Mouse (Mus musculus) cerebellum, adult (tissue): ENCODE measurements at regions not wholly inside any gene's neighbourhood (a gene's known extent, or its start where the extent isn't known, plus 50 kb on each side); places are given as distances from the start of the nearest gene placed in this dataset.

Source experiments
- ATAC-seq: cut with Nextera tagmentation; 2 replicates; pipeline ENCODE4 v1.9.2; 2017; ENCODE audit warnings: mild to moderate bottlenecking, moderate library complexity, mixed read lengths; ENCODE audit not compliant: insufficient number of reproducible peaks, low FRiP score, low TSS enrichment

GRCm38 (mm10) chr15:57547154-57547553 lies 69.7 kb upstream of the Slc22a22 start:
- ATAC-seq: no peak

DNA sequence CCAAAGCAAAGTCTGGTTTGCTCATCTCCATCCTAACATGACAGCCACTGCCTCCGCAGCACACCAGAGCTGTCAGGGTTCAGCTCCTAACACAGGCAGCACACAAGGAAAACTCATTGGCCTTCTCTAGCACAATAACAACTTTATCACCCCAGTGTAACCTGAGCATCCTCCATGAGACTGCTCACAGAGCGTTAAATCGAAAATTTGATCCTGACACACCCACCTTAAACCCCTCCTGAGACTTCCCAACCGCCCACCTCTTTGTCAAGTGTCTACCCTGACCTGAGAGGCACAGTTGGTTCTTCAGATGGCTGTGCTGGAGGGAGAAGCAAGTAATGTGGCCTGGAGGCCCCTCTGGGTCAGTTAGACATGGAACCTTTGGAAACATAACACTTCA lies 67.7 kb upstream of the Slc22a22 start:
- no peak for ATAC-seq

DNA sequence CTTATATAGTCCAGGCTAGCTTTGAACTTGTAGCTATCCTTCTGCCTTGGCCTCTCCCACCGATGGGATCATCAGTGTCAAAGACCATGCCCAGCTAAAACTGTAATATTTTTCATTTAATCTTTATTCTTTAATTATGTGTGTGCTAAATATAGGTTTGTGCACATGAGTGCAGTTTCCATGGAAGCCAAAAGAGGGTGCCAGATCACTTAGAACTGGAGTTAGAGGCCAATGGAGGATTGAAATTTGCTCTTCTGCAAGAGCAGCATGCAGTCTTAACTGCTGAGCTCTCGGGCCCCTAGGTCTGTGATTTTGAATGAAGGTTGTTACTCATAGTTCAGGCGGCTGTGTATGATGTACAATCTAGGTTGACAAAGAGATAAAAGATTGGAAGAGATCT lies 66.6 kb upstream of the Slc22a22 start:
- no peak for ATAC-seq

- ATAC-seq: no peak
These were observed 65.2 kb upstream of the Slc22a22 start for GRCm38 (mm10) chr15:57542630-57543029.

DNA sequence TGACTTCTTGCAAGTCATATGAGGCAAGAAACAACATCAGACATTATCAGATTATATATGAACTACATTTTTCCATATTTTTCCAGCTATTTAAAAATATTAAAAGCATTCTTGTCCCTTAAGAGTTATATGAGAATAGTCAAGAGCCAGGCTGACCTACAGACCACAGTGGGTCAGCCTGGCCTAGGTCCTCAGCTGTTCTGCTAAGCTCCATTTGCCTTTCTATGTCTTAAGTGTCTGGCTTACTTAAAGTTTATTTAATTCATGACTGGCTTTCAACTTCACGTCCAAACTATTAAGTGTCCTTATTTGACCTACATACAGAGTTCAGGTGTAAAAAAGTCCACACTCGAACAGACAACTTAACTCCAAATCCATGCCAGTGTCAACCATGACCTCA lies 58.1 kb upstream of the Slc22a22 start:
- ATAC-seq: no peak
